Mouse (Mus musculus) stomach, postnatal 0 days (tissue): ENCODE measurements at regions not wholly inside any gene's neighbourhood (a gene's known extent, or its start where the extent isn't known, plus 50 kb on each side); places are given as distances from the start of the nearest gene placed in this dataset.

ENCODE experiments used
- ATAC-seq: fragments of 200-750 bp; cut with Nextera tagmentation; 2 replicates; pipeline ENCODE4 v1.8.0; 2017; ENCODE audit not compliant: low FRiP score, low TSS enrichment
- DNase-seq: peaks from one replicate; pipeline ENCODE4 v3.0.0-alpha.2; 2016; ENCODE audit warnings: low spot score
- H3K27ac ChIP-seq: fragments of 300-500 bp; sonication (generic); replicated peaks from 2 replicates; pipeline ENCODE4 v1.5.1; 2014; ENCODE audit warnings: mild to moderate bottlenecking, control low read depth
- H3K27me3 ChIP-seq: fragments of 300-500 bp; sonication (generic); 2 replicates; pipeline ENCODE4 v1.6.1; 2014; ENCODE audit warnings: low read length; ENCODE audit not compliant: control insufficient read depth, insufficient read depth
- H3K36me3 ChIP-seq: fragments of 300-500 bp; sonication (generic); 2 replicates; pipeline ENCODE4 v1.6.1; 2014; ENCODE audit warnings: low read length, mixed read lengths; ENCODE audit not compliant: control insufficient read depth, insufficient read depth
- H3K4me1 ChIP-seq: fragments of 300-500 bp; sonication (generic); replicated peaks from 2 replicates; pipeline ENCODE4 v1.6.1; 2014; ENCODE audit warnings: antibody characterized with exemption; ENCODE audit not compliant: control insufficient read depth, insufficient read depth
- H3K4me2 ChIP-seq: fragments of 300-500 bp; sonication (generic); replicated peaks from 2 replicates; pipeline ENCODE4 v1.6.1; 2014; ENCODE audit warnings: low read depth, mild to moderate bottlenecking, control low read depth, moderate library complexity
- H3K4me3 ChIP-seq: fragments of 300-500 bp; sonication (generic); 2 replicates; pipeline ENCODE4 v1.5.1; 2014; ENCODE audit warnings: low read depth, low read length, control low read depth
- H3K9ac ChIP-seq: fragments of 300-500 bp; sonication (generic); 2 replicates; pipeline ENCODE4 v1.6.1; 2014; ENCODE audit warnings: mild to moderate bottlenecking, low read length, control low read depth, mixed read lengths
- H3K9me3 ChIP-seq: fragments of 300-500 bp; sonication (generic); 2 replicates; pipeline ENCODE4 v1.6.1; 2016; ENCODE audit warnings: low read length; ENCODE audit not compliant: control insufficient read depth
- CTCF ChIP-seq: IDR thresholded peaks from 2 replicates; pipeline ENCODE4 v1.5.1; 2016; ENCODE audit warnings: antibody characterized with exemption, low read depth, mild to moderate bottlenecking, moderate library complexity
- EP300 ChIP-seq: optimal IDR thresholded peaks from 2 replicates; pipeline ENCODE3; 2016; ENCODE audit warnings: antibody characterized with exemption
- WGBS: fragments of 180-500 bp; shearing (Covaris S2); extraction: QIAGEN DNeasy Blood & Tissue Kit; methylation state at CpG from one replicate; pipeline ENCODE4 v1.1.7; 2014; 5-methylcytosine and 5-hydroxymethylcytosine counted together

DNA sequence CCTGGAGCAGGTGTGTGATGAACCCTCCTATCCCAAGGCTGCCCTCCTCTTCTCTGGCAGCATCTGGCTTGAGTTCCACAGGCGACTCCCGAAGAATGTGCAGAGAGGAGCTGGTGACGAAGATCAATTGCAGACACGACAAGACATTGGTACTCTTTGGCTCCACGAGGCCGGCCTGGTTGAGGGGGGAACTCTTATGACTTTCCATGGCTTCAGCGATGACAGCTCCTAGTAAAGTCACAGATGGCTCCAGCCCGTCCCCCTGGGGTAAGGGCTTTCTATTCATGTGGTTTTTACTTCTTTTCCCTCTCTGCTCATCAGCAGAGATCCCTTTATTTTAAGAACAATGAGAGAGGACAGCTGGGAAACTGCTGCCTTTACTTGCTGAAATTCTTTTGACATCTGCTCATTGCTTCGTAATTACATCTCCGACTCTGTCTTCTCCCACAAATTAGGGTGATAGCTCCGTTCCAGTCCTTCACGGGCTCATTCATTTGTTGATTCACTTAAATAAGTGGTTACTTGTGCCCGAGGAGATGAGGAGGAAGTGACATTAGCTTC, 284.2 kb upstream of the Msx2 start:
- DNase-seq = no peak
- Histone ChIP-seq H3K27me3 (no peaks in the 10 kb centered on the region), H3K36me3 (no peaks in the 10 kb centered on the region), H3K4me3 (no peak overlapping the region), H3K4me2 (no peak overlapping the region), H3K4me1 (no peaks in the 10 kb centered on the region), H3K9ac (no peak overlapping the region), H3K27ac (no peak overlapping the region), H3K9me3 (no peaks in the 10 kb centered on the region)
- ATAC-seq = no peak
- no peak for TF ChIP-seq EP300
- no peak for TF ChIP-seq CTCF
- WGBS = 66% methylated on average over 13 of the region's 13 CpGs

DNA sequence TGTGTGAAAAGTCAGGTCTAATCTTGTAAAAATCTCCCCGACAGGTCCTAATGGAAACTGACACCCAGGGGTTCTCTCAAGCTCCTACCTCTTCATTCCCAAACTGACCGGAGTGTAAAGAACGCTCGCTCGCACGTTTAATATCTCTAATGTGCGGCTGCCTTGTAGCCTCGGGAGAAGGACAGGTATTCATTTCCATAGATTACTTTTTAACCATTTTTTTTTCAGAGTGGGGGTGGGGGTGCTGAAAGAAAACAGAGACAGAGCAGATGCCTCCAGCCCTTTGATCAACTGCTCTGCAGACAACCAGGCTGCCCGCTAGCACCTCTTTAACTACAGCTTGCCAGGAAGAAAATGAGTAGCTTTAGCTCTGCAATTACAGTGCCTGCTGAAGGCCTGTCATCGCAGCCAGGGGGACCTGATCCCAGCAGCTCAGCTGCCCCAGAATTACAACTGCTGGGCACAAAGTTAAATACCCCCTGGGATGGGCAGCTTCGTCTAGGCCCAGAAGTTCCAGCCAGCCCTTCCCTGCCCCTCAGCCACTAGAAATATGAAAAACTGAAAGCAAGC, 282.3 kb upstream of the Msx2 start:
- TF ChIP-seq CTCF (no peak), EP300 (no peak)
- Histone ChIP-seq H3K27me3 (no peaks in the 10 kb centered on the region), H3K27ac (no peak overlapping the region), H3K36me3 (no peaks in the 10 kb centered on the region), H3K9me3 (no peaks in the 10 kb centered on the region), H3K4me1 (no peaks in the 10 kb centered on the region), H3K9ac (no peak overlapping the region), H3K4me3 (no peak overlapping the region), H3K4me2 (no peak overlapping the region)
- 52% methylated on average over 11 of the region's 11 CpGs for WGBS
- no peak for ATAC-seq
- DNase-seq = no peak

DNA sequence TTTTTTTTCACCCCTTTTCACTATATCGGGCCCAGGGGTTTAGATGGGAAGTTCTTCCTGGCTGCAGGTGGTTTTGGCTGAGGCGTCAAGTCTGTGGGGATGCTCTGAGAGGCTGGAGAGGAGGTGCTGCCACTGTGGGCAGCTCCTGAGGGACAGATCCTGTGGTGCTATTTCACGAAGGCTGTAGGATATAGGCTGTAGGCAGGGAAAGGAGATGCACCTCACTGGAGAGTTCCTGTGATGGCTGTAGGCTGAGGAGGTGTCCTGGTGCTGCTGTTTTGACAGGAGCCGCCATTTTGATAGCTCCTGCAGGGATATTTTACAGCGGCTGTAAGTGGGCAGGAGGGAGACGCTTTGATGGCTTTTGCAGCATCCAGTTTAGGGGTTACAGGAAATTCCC, 280.2 kb upstream of the Msx2 start:
- Histone ChIP-seq H3K9me3 (no peaks in the 10 kb centered on the region), H3K4me1 (no peaks in the 10 kb centered on the region), H3K4me2 (no peak overlapping the region), H3K36me3 (no peaks in the 10 kb centered on the region), H3K27me3 (no peaks in the 10 kb centered on the region), H3K27ac (no peak overlapping the region), H3K9ac (no peak overlapping the region), H3K4me3 (no peak overlapping the region)
- 83% methylated on average over 6 of the region's 6 CpGs for WGBS
- TF ChIP-seq CTCF = no peak
- TF ChIP-seq EP300 = no peak
- no peak for DNase-seq
- ATAC-seq = no peak

DNA sequence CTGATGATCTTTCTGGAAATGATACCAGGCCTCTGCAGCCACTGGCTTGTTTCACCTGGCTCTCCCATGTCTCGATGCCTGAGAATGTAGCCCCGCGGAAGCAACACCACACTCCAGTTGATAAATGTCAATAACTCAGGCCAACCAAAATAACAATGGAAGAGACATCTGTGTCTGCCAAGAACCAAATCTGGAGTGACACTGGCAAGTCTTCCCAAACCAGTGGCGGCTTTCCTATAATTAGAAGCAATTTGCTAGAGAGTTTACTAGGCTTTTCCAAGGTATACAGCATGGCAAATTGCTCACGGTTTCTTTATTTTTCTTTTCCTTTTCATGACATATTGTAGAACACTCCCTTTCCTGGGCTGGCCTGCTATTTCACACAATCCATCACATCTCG, 268.1 kb upstream of the Msx2 start:
- no peak for TF ChIP-seq CTCF
- no peak for TF ChIP-seq EP300
- no peak overlapping the region for H3K27ac ChIP-seq
- no peaks in the 10 kb centered on the region for H3K9me3 ChIP-seq
- H3K4me1 ChIP-seq = no peaks in the 10 kb centered on the region
- no peaks in the 10 kb centered on the region for H3K27me3 ChIP-seq
- no peak overlapping the region for H3K9ac ChIP-seq
- H3K4me3 ChIP-seq = no peak overlapping the region
- no peak overlapping the region for H3K4me2 ChIP-seq
- DNase-seq = no peak
- 67% methylated on average over 6 of the region's 6 CpGs for WGBS
- no peak for ATAC-seq
- no peaks in the 10 kb centered on the region for H3K36me3 ChIP-seq

DNA sequence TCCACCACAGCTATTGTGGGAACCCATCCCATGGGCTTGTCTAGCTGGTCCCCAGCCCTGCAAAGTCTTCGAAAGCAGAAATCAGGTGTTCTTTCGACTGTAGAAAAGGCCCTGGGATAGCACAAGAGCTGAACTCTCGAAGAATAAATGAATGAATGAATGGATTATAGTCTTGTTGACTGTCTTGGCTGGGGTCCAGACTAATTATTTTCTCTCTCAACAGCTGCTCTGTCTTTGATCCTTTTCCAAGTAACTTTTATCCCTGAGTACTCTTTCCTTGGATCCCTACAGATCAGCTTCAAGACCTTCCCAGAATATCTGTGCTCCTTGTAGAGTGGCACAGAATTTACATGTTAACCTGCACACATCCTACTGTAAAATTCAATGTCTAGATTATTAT, 266.3 kb upstream of the Msx2 start:
- TF ChIP-seq CTCF (no peak), EP300 (no peak)
- Histone ChIP-seq H3K36me3 (no peaks in the 10 kb centered on the region), H3K27me3 (no peaks in the 10 kb centered on the region), H3K27ac (no peak overlapping the region), H3K4me3 (no peak overlapping the region), H3K9me3 (no peaks in the 10 kb centered on the region), H3K4me1 (no peaks in the 10 kb centered on the region), H3K4me2 (no peak overlapping the region), H3K9ac (no peak overlapping the region)
- WGBS = 57% methylated on average over 3 of the region's 3 CpGs
- DNase-seq (no peak), ATAC-seq (no peak)

DNA sequence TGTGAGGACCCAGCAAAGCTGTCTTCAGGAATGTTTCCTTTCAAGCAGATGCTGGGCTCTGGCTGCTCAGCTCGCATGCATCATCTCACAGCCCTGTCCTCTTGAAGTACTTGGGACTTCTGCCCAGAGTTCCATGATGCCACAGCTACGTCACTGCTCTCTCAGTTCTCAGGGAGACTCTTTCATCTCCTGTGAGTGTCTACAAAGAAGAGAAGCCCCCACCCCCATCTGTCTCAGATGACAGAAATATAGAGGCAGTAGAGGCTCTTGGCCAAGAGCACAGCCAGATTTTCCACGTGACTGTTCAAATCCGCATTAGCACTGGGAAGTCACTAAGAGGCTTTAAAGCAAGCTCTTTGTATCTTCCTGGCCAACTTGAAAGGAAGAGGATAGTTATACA, 262.1 kb upstream of the Msx2 start:
- Histone ChIP-seq H3K27ac (no peak overlapping the region), H3K27me3 (no peaks in the 10 kb centered on the region), H3K4me1 (no peaks in the 10 kb centered on the region), H3K9me3 (no peaks in the 10 kb centered on the region), H3K4me3 (no peak overlapping the region), H3K9ac (no peak overlapping the region), H3K4me2 (no peak overlapping the region), H3K36me3 (no peaks in the 10 kb centered on the region)
- ATAC-seq (no peak), DNase-seq (no peak)
- 45% methylated on average over 4 of the region's 4 CpGs for WGBS
- no peak for TF ChIP-seq EP300
- TF ChIP-seq CTCF = no peak
